Mouse (Mus musculus) layer of hippocampus, adult 9-10 months (tissue): ENCODE measurements around the gene Ccdc43.

ENCODE experiments used
- DNase-seq: peaks from one replicate; pipeline ENCODE4 v3.0.0; 2022; ENCODE audit warnings: low spot score

Ccdc43 gene

GRCm38 (mm10) chr11:102665151-102665550 lies 32.4 kb downstream of the Ccdc43 start:
- DNase-seq, result no peak

GRCm38 (mm10) chr11:102663416-102663815 lies 34.2 kb downstream of the Ccdc43 start, which contains the start of gene Meioc:
TSS of gene Meioc (plus strand) at chr11:102663716.
- no peak for DNase-seq

GRCm38 (mm10) chr11:102656931-102657330 lies 40.7 kb downstream of the Ccdc43 start:
- DNase-seq, result no peak

GRCm38 (mm10) chr11:102656326-102656926 lies 41.2 kb downstream of the Ccdc43 start:
- no peak for DNase-seq

DNA sequence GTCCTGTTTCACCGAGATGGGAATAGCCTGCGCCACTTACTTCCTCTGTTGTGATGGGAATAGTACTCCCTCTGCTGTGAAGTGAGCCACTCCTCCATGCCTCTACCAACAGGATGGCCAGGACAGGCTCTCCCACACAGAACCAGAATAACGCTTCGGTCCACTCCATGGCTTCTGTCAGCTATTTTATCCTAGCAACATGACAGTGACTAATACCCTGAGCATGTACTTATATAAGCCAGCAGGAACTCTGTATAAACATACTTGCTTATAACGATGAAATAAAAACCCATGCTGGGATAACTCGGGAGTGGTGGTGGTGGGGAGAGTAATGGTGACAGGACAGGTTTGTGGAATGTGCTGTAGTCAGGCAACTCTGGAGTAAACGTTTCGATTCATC lies 41.7 kb downstream of the Ccdc43 start:
- DNase-seq, result no peak

DNA sequence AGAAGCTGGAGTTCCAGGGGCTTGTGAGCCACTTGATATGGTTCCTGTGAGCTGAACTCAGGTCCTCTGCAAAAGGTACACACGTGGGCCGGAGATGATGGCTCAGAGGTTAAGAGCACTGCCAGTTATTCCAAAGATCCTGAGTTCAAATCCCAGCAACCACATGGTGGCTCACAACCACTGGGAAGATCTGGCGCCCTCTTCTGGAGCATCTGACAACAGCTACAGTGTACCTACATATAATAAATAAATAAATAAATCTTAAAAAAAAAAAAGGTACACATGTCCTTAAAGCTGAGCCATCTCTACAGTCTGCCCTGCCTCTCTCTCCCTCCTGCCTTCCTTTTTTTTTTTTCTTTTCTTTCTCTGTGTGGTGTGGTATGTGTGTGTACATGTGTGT lies 44.7 kb downstream of the Ccdc43 start:
- DNase-seq, result no peak

DNA sequence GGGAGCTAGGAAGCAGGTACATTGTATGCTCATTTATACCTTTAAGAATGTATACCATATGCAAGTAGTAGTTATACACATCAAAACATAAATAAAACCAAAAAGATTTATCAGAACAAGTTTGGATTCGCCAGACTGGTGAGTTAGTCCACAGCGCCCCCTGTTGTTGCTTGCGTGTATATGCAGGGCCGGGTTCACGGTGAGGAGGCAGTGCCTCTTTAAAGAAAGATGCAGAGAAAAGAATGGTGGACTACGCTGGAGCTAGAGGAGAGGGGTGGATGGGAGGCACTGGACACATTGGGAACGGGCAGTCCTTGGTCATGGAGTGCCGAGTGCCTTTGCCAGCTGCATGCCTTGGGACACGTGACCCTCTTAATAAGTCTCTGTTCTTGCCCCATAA lies 46.2 kb downstream of the Ccdc43 start:
- peak; percentile 56 for DNase-seq

- no peak for DNase-seq
Measured at GRCm38 (mm10) chr11:102647885-102648284, 49.7 kb downstream of the Ccdc43 start.

DNA sequence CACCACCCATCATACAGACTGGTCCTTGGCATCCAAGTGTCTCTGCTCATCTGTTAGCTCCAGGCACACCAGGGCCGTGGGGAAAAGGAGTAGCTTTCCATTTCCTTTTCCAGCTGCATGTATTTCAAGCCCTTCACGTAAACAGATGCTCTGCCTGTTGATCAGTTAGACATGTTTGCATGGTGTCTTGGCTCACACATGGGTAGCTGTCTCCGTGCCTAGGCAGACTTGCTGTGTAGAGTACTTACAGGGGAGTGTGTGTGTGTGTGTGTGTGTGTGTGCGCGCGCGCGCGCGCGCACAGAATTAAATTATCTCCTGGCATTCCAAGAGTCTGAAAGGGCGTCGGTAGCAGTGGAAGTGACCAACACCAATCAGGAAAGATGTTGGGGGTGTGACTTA lies 51.4 kb downstream of the Ccdc43 start:
- no peak for DNase-seq

- DNase-seq, result no peak
Measured at GRCm38 (mm10) chr11:102643891-102644382, 53.6 kb downstream of the Ccdc43 start.

- no peak for DNase-seq
Measured at GRCm38 (mm10) chr11:102636887-102637286, 60.7 kb downstream of the Ccdc43 start.
